Mouse (Mus musculus): ENCODE results near the gene Micu2.
"Not testable (repeated sequence)": the region's sequence is repeated elsewhere in the genome, so short reads cannot be mapped to it uniquely, and the experiment has no call there.

DNA sequence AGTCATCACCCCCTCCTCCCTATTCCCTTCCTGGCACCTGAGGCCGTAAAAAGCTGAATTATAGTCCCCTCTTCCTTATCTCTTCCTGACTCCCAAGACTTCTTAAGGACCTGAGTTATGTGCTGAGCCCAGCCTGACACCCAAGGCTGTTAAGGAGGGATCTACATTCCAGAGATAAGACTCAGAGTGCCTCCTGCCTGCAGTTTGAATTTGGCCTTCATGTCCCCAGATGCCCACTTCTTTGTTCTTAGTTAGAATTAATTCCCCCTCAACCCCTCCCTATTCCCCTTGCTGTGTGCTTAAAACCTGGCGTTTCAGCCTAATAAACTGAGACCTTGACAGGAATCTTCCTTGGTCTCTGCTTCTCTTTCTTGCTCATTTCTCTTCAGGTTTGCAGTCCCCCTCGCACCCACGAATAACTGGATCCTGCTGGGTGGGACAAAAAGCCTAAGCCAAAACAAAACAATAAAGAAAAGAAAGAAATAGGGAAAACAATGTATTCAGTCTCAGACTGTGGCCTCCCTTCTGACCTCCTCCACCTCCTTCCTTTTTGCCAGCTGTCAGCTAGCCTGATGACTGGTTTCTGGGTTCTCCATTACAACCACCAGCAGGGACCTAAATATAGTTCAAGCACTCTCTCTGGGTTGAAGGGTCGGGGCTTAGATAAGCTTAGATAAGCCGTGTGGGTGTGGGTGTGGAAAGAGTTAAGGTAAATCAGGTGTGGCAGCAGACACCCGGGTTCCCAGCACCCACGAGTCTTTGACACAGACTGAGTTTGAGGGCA lies 102.8 kb downstream of the Micu2 start:
- TF ChIP-seq CTCF, EP300 (IDR thresholded peaks at IDR 0.05; ENCODE audit: low read depth): not testable (repeated sequence)

Data from liver, embryonic 14.5 days (tissue).